ENCODE assay signal across 21 mouse cellular contexts in the genomic region with DNA sequence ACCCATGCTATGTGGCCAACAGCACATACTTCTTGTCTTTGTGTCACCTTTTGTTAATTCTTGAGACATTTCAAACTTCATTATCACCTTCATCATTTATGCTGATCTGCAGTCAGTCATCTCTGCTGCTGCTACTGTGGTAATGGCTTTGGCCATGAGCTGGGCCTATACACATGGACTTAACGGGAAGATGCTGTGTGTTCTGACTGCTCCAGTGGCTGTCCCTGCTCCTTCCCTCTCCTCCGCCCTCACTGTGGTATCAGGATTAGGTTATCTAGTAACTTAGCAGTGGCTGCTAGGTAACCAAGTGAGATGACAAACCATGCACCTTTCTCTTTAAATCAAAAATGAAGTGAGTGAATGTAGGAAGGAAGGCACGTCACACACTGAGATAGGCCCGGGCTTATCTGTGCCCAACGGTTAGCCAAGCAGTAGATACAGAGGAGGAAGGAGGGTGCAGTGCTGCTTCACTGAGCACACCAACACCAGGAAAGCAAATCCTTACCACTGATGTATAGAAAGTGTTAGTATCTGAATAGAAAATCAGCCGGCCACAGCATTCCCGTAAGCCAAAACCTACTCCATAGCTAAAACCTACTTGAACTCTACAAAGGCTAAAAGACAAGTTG.
DNase-seq lines count a peak whose midpoint lies in the region; ATAC-seq and TF ChIP-seq lines count a peak whose summit lies in the region.
"Had no signal": no experiment of that assay in that cellular context is flagged by ENCODE, and none has a peak within 500 bp of the region (broad histone marks: within the 10 kb centered on the region; RNA-seq: fewer than 3 reads in every experiment).

No protein-coding gene starts in this region.

- intact Hi-C loops in gastrocnemius, adult 2 months (cut with DNase I): no loop called here

- peak overlapping the region; percentile 32 for H3K9ac ChIP-seq in MEL (ENCODE audit: control insufficient read depth, low read depth, low read length, poor library complexity, severe bottlenecking)
- H3K9ac ChIP-seq in neural tube, embryonic 15.5 days (replicated peaks): no peak overlapping the region
- H3K9ac ChIP-seq: hindbrain, embryonic 15.5 days; liver, embryonic 15.5 days had no signal

- 79% methylated on average over 7 of the region's 7 CpGs for WGBS in neural tube, embryonic 15.5 days

- H3K27ac ChIP-seq in MEL (ENCODE audit: control insufficient read depth, low read depth, low read length): peak overlapping the region; percentile 88
- H3K27ac ChIP-seq in neural tube, embryonic 15.5 days (replicated peaks): peak overlapping the region; percentile 63; the same call in 1 of the 2 replicates
- H3K27ac ChIP-seq in gastrocnemius, adult 2 months: no peak overlapping the region
- H3K27ac ChIP-seq: liver, embryonic 15.5 days had no signal

- peak overlapping the region; percentile 12 to 13; a peak in 1 of 4 replicates for H3K4me3 ChIP-seq in MEL (ENCODE audit: control insufficient read depth in 1 of 2, insufficient read depth in 1 of 2, low read depth in 2 of 2, low read length in 2 of 2)
- H3K4me3 ChIP-seq in neural tube, embryonic 15.5 days (replicated peaks): no peak overlapping the region
- no peak overlapping the region for H3K4me3 ChIP-seq in gastrocnemius, adult 2 months
- H3K4me3 ChIP-seq: hindbrain, embryonic 15.5 days; liver, embryonic 15.5 days had no signal

- H3K9me3 ChIP-seq in MEL (replicated peaks; ENCODE audit: insufficient read depth, low read length): no peaks in the 10 kb centered on the region
- H3K9me3 ChIP-seq in neural tube, embryonic 15.5 days (replicated peaks): no peaks in the 10 kb centered on the region
- H3K9me3 ChIP-seq: hindbrain, embryonic 15.5 days; liver, embryonic 15.5 days had no signal

- no peaks in the 10 kb centered on the region for H3K79me2 ChIP-seq in MEL (ENCODE audit: control insufficient read depth, insufficient read depth, low read length, poor library complexity)

- H3K4me2 ChIP-seq in neural tube, embryonic 15.5 days: no peak overlapping the region
- H3K4me2 ChIP-seq: heart, embryonic 11.5 days; hindbrain, embryonic 15.5 days had no signal

- no peaks in the 10 kb centered on the region for H3K27me3 ChIP-seq in MEL (ENCODE audit: control insufficient read depth in 1 of 2, insufficient read depth in 2 of 2, low read length in 2 of 2)
- H3K27me3 ChIP-seq in neural tube, embryonic 15.5 days (replicated peaks): no peaks in the 10 kb centered on the region
- H3K27me3 ChIP-seq: hindbrain, embryonic 15.5 days; liver, embryonic 15.5 days had no signal

- TF ChIP-seq CTCF in MEL (IDR thresholded peaks at IDR 0.05 in 2 of 3, conservative IDR thresholded peaks at IDR 0.05 in 1 of 3; ENCODE audit: control insufficient read depth in 1 of 3, insufficient read depth in 1 of 3, low read depth in 2 of 3, low read length in 3 of 3, poor library complexity in 1 of 3, severe bottlenecking in 1 of 3): no peak
- TF ChIP-seq CTCF in gastrocnemius, adult 2 months (IDR thresholded peaks at IDR 0.05): no peak

- peak; percentile 96 to 98 for TF ChIP-seq EP300 in MEL (IDR thresholded peaks at IDR 0.05; ENCODE audit: low read depth in 1 of 2, low read length in 2 of 2)

- DNase-seq in heart, adult 11 months: peak; percentile 70
- no peak for DNase-seq in heart, adult 18-20 months
- DNase-seq in MEL (ENCODE audit: low read depth, low spot score): peak; percentile 93
- no peak for DNase-seq in gastrocnemius, adult 2 months
- no peak for DNase-seq in spleen, postnatal 4 days (ENCODE audit: low spot score in 2 of 2)
- DNase-seq: adrenal gland, postnatal 10 days; B cell, adult 2 months; cerebellum, adult 9-11 months; gastrocnemius, postnatal 36 days; heart, postnatal 14 days; kidney, postnatal 36 days; layer of hippocampus, adult 9-11 months; lung, postnatal 10 days; thymus, adult 2 months had no signal

- no peak for TF ChIP-seq RAD21 in MEL (IDR thresholded peaks at IDR 0.05; ENCODE audit: low read depth, low read length)

- ATAC-seq in erythroid progenitor cell, adult 5-6 weeks (replicated peaks; ENCODE audit: low FRiP score, poor library complexity, severe bottlenecking): 0 out of 2 replicates have a peak, but pooled peaks have one; percentile 19
- ATAC-seq in neural tube, embryonic 15.5 days (ENCODE audit: low FRiP score): no peak
- ATAC-seq: intestine, embryonic 16.5 days; Patski had no signal

- peaks cover 11 to 30% of the 10 kb centered on the region in 2 experiments for H3K4me1 ChIP-seq in MEL (ENCODE audit: control insufficient read depth in 1 of 2, insufficient read depth in 2 of 2, low read length in 2 of 2)
- H3K4me1 ChIP-seq in neural tube, embryonic 15.5 days: peaks cover 25% of the 10 kb centered on the region

- peaks cover 0 to 28% of the 10 kb centered on the region in 2 experiments; a peak in 2 of 4 replicates for H3K36me3 ChIP-seq in MEL (ENCODE audit: control insufficient read depth in 1 of 2, insufficient read depth in 2 of 2, low read length in 2 of 2)
- no peaks in the 10 kb centered on the region for H3K36me3 ChIP-seq in neural tube, embryonic 15.5 days
- H3K36me3 ChIP-seq: hindbrain, embryonic 15.5 days; liver, embryonic 15.5 days had no signal

- TF ChIP-seq POLR2A in MEL (IDR thresholded peaks at IDR 0.05; ENCODE audit: control insufficient read depth in 1 of 2, insufficient read depth in 1 of 2, low read depth in 1 of 2, low read length in 2 of 2, poor library complexity in 1 of 2): peak in 1 of 2 experiments; percentile 77; a peak in 2 of 4 replicates

TF ChIP-seq in MEL, 35 proteins besides CTCF, POLR2A, EP300 and RAD21:
- peak; percentile 95 for TF ChIP-seq RCOR1 (IDR thresholded peaks at IDR 0.05; ENCODE audit: low read depth, low read length)
- peak; percentile 93 for TF ChIP-seq ETS1 (IDR thresholded peaks at IDR 0.05; ENCODE audit: low read depth, low read length)
- no peak for TF ChIP-seq MAFK (IDR thresholded peaks at IDR 0.05; ENCODE audit: borderline replicate concordance, low read depth, low read length)
- TF ChIP-seq MXI1 (IDR thresholded peaks at IDR 0.05; ENCODE audit: low read depth, low read length): peak; percentile 83
- no peak for TF ChIP-seq E2F4 (IDR thresholded peaks at IDR 0.05; ENCODE audit: borderline replicate concordance, low read depth, low read length)
- TF ChIP-seq CHD2 (IDR thresholded peaks at IDR 0.05; ENCODE audit: low read length): no peak
- TF ChIP-seq GABPA (IDR thresholded peaks at IDR 0.05; ENCODE audit: low read depth, low read length): no peak
- TF ChIP-seq MEF2A (IDR thresholded peaks at IDR 0.05; ENCODE audit: extremely low read depth, insufficient replicate concordance, low read depth, low read length, poor library complexity, severe bottlenecking): no peak
- peak; percentile 73 for TF ChIP-seq HCFC1 (IDR thresholded peaks at IDR 0.05; ENCODE audit: low read depth, low read length)
- no peak for TF ChIP-seq ZC3H11A (IDR thresholded peaks at IDR 0.05; ENCODE audit: low read depth, low read length)
- no peak for TF ChIP-seq KAT2A (conservative IDR thresholded peaks at IDR 0.05; ENCODE audit: low read depth, low read length)
- no peak for TF ChIP-seq UBTF (IDR thresholded peaks at IDR 0.05; ENCODE audit: borderline replicate concordance, insufficient read depth, low read depth, low read length)
- peak; percentile 61; the same call in 1 of the 2 replicates for TF ChIP-seq MAZ (IDR thresholded peaks at IDR 0.05; ENCODE audit: low read depth, low read length)
- TF ChIP-seq TAL1 (IDR thresholded peaks at IDR 0.05; ENCODE audit: low read length): peak; percentile 33
- peak; percentile 94 for TF ChIP-seq MYB (IDR thresholded peaks at IDR 0.05; ENCODE audit: low read depth, low read length)
- TF ChIP-seq JUND (IDR thresholded peaks at IDR 0.05; ENCODE audit: low read depth, low read length): no peak
- TF ChIP-seq TBP (IDR thresholded peaks at IDR 0.05; ENCODE audit: low read depth, low read length): peak; percentile 79
- TF ChIP-seq ZMIZ1 (IDR thresholded peaks at IDR 0.05; ENCODE audit: low read depth, low read length): 0 out of 2 replicates have a peak, but pooled peaks have one; percentile 55
- TF ChIP-seq MAX (IDR thresholded peaks at IDR 0.05; ENCODE audit: low read length): peak; percentile 39; the same call in 1 of the 2 replicates
- TF ChIP-seq POLR2AphosphoS2 (IDR thresholded peaks at IDR 0.05; ENCODE audit: low read length): no peak
- TF ChIP-seq NELFE (IDR thresholded peaks at IDR 0.05; ENCODE audit: low read depth, low read length): 0 out of 2 replicates have a peak, but pooled peaks have one; percentile 40
- no peak for TF ChIP-seq CHD1 (IDR thresholded peaks at IDR 0.05; ENCODE audit: low read depth, low read length)
- TF ChIP-seq TCF12 (IDR thresholded peaks at IDR 0.05; ENCODE audit: low read depth, low read length): peak; percentile 87
- TF ChIP-seq ZKSCAN1 (IDR thresholded peaks at IDR 0.05; ENCODE audit: low read depth, low read length): no peak
- TF ChIP-seq USF1 (IDR thresholded peaks at IDR 0.05; ENCODE audit: low read depth, low read length): no peak
- peak; percentile 60; the same call in 1 of the 2 replicates for TF ChIP-seq BHLHE40 (IDR thresholded peaks at IDR 0.05; ENCODE audit: borderline replicate concordance, low read depth, low read length)
- TF ChIP-seq GATA1 (IDR thresholded peaks at IDR 0.05; ENCODE audit: low read depth, low read length): peak; percentile 99
- no peak for TF ChIP-seq POLR2AphosphoS5 (IDR thresholded peaks at IDR 0.05; ENCODE audit: borderline replicate concordance, low read depth, low read length)
- no peak for TF ChIP-seq SMC3 (IDR thresholded peaks at IDR 0.05; ENCODE audit: low read depth, low read length)
- no peak for TF ChIP-seq NRF1 (IDR thresholded peaks at IDR 0.05; ENCODE audit: insufficient read depth, low read depth, low read length, poor library complexity, severe bottlenecking)
- no peak for TF ChIP-seq ZNF384 (IDR thresholded peaks at IDR 0.05; ENCODE audit: low read depth, low read length)
- TF ChIP-seq SIN3A (IDR thresholded peaks at IDR 0.05; ENCODE audit: low read length): peak; percentile 91
- TF ChIP-seq USF2 (IDR thresholded peaks at IDR 0.05; ENCODE audit: borderline replicate concordance in 1 of 2, insufficient read depth in 1 of 2, low read depth in 1 of 2, low read length in 2 of 2): no peak
- TF ChIP-seq ELF1 (IDR thresholded peaks at IDR 0.05; ENCODE audit: low read depth, low read length): peak; percentile 69
- peak; percentile 55; the same call in 1 of the 2 replicates for TF ChIP-seq MYC (IDR thresholded peaks at IDR 0.05; ENCODE audit: low read depth, low read length)

Comparison
In these comparisons a context has a peak if more than half of its experiments do, and no peak if none do; other contexts are left out.
1. DNase-seq: peak in heart, adult 11 months (single experiment) and MEL (single experiment); none in heart, adult 18-20 months (0 of 2), gastrocnemius, adult 2 months (single experiment) and spleen, postnatal 4 days (0 of 2).
2. H3K4me3 ChIP-seq: peak in MEL (2 of 2); none in neural tube, embryonic 15.5 days (single experiment) and gastrocnemius, adult 2 months (single experiment).